Mouse (Mus musculus) liver, adult 2 months (tissue): ENCODE data around the gene Hoxd11.

Experiments
- CTCF ChIP-seq: fragments of 200-500 bp; IDR thresholded peaks from 2 replicates; pipeline ENCODE4 v1.5.1; 2011; ENCODE audit warnings: low read depth, low read length, control low read depth
- POLR2A ChIP-seq: fragments of 200-500 bp; IDR thresholded peaks from 2 replicates; pipeline ENCODE4 v1.6.1; 2011; ENCODE audit warnings: low read length, control low read depth; ENCODE audit not compliant: insufficient read depth; ENCODE audit errors: extremely low read depth

GRCm38 (mm10) chr2:74670632-74671188 is 8.6 kb upstream of the Hoxd11 start:
- TF ChIP-seq CTCF (no peak), POLR2A (no peak)
